Mouse (Mus musculus) central nervous system, embryonic 11.5 days (tissue): ENCODE results near the gene Olfr1413. TPM values are rescaled to one million over a fixed set of nuclear protein-coding genes. Genes with fewer than 3 reads are reported as not detected.

Source experiments
- polyA plus RNA-seq: library from polyadenylated mRNA; depleted of rRNA; stranded (reverse); fragments of >200 nt; gene quantifications from 2 replicates; pipeline ENCODE4 v1.2.3, GENCODE M21; 2012; rRNA removed

Olfr1413 gene
- polyA plus RNA-seq: not detected in 2 replicates

GRCm38 (mm10) chr1:92571022-92571421 lies at the start of gene Olfr1413:
Gene Olfr1413 (plus strand): TSS chr1:92571322.

GRCm38 (mm10) chr1:92585479-92585878 lies 14.4 kb downstream of the Olfr1413 start, which contains the start of gene Olfr1412:
Gene Olfr1412 (plus strand): TSS chr1:92585779.

GRCm38 (mm10) chr1:92594111-92594510 lies 23.0 kb downstream of the Olfr1413 start, which contains the start of gene Olfr1411:
Gene Olfr1411 (plus strand): TSS chr1:92594411.

GRCm38 (mm10) chr1:92605482-92605881 lies 34.4 kb downstream of the Olfr1413 start, which contains the start of gene Olfr1410:
Gene Olfr1410 (plus strand): TSS chr1:92605782.

GRCm38 (mm10) chr1:92617488-92617887 lies 46.4 kb downstream of the Olfr1413 start, which contains the start of gene Olfr12:
Gene Olfr12 (plus strand): TSS chr1:92617788.

Other genes with a start within 250 kb of the Olfr1413 start
- gene Ndufa10, start 97.5 kb upstream of the Olfr1413 start, polyA plus RNA-seq: 92.3 and 187 TPM in 2 replicates
- gene Olfr1416, start 86.2 kb upstream of the Olfr1413 start, polyA plus RNA-seq: not detected in 2 replicates
- not detected in 2 replicates for gene Olfr1415, start 75.2 kb upstream of the Olfr1413 start, polyA plus RNA-seq
- gene Olfr1414, start 52.7 kb upstream of the Olfr1413 start, polyA plus RNA-seq: not detected in 2 replicates
- not detected in 2 replicates for gene Olfr1412, start 14.5 kb downstream of the Olfr1413 start, polyA plus RNA-seq
- not detected in 2 replicates for gene Olfr1411, start 23.1 kb downstream of the Olfr1413 start, polyA plus RNA-seq
- gene Olfr1410, start 34.5 kb downstream of the Olfr1413 start, polyA plus RNA-seq: not detected in 2 replicates
- 0.08 and 0.09 TPM in 2 replicates for gene Olfr12, start 46.5 kb downstream of the Olfr1413 start, polyA plus RNA-seq
- gene Cops9, start 70.7 kb downstream of the Olfr1413 start, polyA plus RNA-seq: 242 and 368 TPM in 2 replicates
- 0.11 and 0.12 TPM in 2 replicates for gene Otos, start 77.5 kb downstream of the Olfr1413 start, polyA plus RNA-seq